Mouse (Mus musculus) bone marrow macrophage, adult 2 months (primary cell): ENCODE measurements at regions not wholly inside any gene's neighbourhood (a gene's known extent, or its start where the extent isn't known, plus 50 kb on each side); places are given as distances from the start of the nearest gene placed in this dataset.

Source experiments
- CTCF ChIP-seq: IDR thresholded peaks from 2 replicates; pipeline ENCODE4 v1.5.1; 2012; ENCODE audit warnings: low read depth, mild to moderate bottlenecking, low read length, moderate library complexity
- POLR2A ChIP-seq: IDR thresholded peaks from 2 replicates; pipeline ENCODE4 v1.6.1; 2012; ENCODE audit warnings: mild to moderate bottlenecking, low read depth, low read length, borderline replicate concordance

DNA sequence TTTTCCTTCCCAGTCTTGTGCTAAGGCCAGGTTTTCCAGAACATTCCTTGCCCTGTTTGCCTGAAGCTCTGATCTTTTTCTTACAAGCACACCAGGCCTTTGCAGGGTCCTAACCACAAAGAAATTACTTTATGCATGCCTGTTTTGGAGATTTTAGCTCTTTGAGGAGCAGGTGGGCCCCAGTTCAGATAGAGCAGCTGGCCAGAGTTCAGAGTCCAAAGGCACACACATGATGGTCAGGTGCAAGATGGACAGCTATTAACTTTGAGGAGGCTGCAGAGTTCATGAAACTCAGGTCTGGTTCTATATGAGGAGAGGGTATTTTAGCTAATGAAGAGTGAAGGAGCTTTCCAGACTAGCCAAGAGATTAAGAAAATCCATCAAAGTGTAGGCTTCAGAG is 125.8 kb upstream of the Maf start:
- TF ChIP-seq CTCF (no peak), POLR2A (no peak)
